Mouse (Mus musculus): ENCODE measurements around the gene Camk2d.

DNA sequence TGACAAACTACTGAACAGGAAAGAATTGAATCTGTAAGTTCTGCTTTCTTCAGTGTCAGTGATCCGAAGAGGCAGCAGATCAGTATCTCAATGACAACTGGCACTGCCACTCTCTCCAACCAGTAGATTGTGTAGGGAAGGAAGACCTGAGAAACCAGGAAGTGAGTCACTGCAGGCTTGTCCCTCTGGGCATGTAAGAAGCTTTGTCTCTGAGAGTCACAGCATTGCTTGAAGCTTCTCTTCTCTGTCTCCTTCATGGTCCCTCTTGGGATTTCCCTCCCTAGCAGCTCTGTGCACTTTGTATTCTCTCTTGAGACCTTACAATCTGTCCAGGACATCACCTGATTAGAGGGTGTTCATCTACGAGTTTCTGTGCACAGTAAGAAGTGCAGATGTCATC lies 233.7 kb downstream of the Camk2d start:
- TF ChIP-seq POLR2A (IDR thresholded peaks at IDR 0.05; ENCODE audit: borderline replicate concordance, control insufficient read depth, low read depth, low read length), result no peak
- TF ChIP-seq CTCF (IDR thresholded peaks at IDR 0.05; ENCODE audit: control insufficient read depth, insufficient read depth, low read length), result no peak
